Mouse (Mus musculus): ENCODE measurements at regions not wholly inside any gene's neighbourhood (a gene's known extent, or its start where the extent isn't known, plus 50 kb on each side); places are given as distances from the start of the nearest gene placed in this dataset.

DNA sequence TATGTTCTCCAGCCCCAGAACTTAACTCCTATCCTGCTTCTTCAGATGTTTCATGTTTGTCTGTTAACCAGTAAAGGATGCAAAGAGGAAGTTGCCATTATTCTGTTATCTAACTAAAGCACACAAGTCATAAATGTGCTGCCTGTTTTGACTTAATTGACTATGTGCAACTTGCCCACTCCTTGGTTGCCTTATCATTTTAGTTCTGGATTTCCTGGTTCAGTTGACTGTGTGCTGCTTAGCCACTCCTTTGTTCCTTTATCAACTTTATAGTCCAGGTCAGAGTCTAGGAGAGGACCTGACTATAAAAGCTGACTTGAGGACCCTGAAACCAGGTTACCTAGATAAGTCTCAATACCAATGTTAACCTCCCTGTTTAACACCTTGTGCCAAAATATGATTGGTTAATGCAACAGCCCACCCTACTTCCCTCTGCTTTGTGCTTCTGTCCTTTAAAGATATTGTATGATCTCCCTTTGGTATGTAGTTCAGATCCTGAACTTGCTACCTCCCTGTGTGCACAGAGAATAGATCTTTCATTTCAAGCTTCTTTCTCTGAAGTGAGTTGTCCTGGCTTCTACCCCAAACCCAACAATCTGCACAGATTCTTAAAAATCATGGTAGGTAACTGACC is 721.2 kb upstream of the Lcorl start:
- peak; percentile 96 for ATAC-seq (replicated peaks; ENCODE audit: low FRiP score, low TSS enrichment, poor library complexity, severe bottlenecking)

DNA sequence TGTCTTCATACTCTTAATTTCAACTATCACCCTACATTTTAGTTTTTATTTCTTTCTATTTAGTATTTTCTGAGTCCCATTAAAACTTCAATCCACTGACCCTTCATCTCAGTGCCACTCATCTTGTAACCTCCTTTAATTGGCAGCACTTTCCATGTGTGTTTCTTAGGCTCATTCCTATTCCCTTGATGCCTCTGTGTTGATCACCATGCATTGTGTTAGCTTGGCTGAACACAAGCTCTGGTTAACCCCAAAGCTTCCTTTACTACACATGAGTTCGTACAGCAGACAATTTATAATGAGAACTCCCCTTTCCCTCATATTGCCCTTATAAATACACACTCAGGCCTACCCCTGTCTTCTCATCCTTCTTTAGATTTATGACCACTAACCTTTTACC is 716.5 kb upstream of the Lcorl start:
- no peak for ATAC-seq (replicated peaks; ENCODE audit: low FRiP score, low TSS enrichment, poor library complexity, severe bottlenecking)

DNA sequence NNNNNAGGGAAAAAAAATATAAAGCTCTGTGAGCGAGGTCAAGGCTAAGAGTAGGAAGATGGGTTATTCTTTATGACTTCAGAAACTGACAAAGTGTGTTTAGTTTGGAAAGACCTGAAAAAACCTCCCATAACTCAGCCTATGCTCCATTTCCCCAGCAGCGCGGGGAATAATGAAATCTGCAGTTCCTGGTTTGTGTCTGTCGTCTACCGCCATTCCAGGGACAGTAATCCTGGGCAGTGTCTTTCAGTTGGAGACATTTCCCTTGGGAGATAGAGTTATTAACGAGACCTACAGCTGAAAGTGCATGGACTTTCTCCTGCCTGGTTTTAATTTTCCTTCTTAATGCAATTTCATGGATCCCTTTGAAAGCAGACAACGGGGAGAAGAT is 715.9 kb upstream of the Lcorl start:
- 0 out of 2 replicates have a peak, but pooled peaks have one; percentile 4 for ATAC-seq (replicated peaks; ENCODE audit: low FRiP score, low TSS enrichment, poor library complexity, severe bottlenecking)

DNA sequence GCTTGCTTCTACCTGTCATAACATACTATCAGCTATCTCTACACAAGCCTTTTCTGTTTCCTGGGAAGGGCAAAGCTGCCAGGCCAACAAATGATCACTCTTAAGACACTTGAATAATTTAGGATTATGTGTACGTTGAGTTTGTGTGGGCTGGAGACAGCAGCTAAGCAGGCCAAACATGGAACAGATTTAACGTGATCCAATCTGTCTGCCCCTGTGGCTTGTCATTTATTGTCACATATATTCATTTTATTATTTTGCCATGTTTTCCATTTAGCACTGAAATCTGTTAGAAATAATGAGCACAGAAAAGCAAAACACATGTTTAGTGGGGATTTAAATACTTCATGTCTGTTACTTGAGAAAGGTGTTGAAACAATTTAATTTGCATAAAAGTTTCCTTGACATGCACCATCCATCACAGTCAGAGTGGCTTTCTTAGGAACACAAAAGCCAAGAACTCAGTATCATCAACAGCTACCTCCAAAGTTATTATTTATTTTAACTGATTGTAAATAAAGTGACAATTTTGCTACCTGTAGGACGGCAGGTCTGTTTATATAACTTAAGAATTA is 699.4 kb upstream of the Lcorl start:
- ATAC-seq (replicated peaks; ENCODE audit: low FRiP score, low TSS enrichment, poor library complexity, severe bottlenecking), result no peak

DNA sequence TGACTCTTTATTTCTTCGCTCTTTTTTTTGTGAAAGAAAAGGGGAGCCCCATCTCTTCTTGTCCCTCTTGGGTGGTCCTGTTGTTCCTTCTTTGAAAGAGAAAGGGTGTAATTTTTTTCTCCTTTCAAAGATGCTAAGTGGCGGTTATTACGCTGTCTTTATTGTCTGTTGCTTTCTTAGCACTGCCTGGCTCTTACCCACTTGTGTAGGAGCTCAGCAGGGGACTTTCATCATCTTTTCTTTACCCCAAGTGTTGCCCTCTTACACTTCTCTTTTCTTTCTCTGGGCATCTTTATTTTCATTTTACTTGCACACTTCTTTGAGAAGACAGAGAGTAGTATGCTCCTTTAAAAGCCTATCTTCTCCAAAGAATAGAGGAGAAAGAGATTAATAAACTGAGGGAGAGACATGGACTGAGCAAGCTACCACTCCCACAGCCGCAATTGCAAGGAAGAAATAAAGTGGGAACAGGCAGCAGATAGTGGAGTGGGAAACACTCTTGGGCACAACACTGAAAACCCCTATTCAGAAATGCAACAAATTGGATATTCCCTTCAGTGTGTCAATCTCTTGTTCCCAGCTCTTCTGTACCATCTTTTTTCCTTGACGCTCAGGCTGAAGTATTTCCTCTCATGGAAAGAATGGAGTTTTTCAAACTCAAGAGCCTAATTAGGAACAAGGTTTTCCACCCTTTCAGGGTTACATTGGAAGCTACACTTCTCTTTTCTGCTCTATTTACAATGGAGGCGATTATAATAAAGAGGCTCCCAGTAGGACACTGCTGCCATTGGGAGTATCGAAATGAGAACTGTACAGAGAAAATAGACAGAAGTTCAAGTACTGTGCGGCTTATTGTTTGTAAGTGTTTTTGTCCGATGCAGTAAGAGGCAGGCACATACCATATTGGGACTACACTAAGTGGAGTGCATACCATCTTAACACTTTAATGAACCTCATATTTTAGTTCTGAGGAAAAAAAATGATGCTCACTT is 684.2 kb upstream of the Lcorl start:
- no peak for ATAC-seq (replicated peaks; ENCODE audit: low FRiP score, low TSS enrichment, poor library complexity, severe bottlenecking)

All from megakaryocyte-erythroid progenitor cell, adult 5-6 weeks (primary cell).